Mouse (Mus musculus) adrenal gland, adult 18-20 months (tissue): ENCODE measurements at regions not wholly inside any gene's neighbourhood (a gene's known extent, or its start where the extent isn't known, plus 50 kb on each side); places are given as distances from the start of the nearest gene placed in this dataset.

ENCODE experiments used
- DNase-seq, 2 experiments: peaks; one replicate each; pipeline ENCODE4 v3.0.0; 2021 to 2022; ENCODE audit warnings: low spot score in 2 of 2

GRCm38 (mm10) chr16:49965528-49966250 lies 165.4 kb downstream of the Cd47 start:
- no peak for DNase-seq

- no peak for DNase-seq
These were observed 165.9 kb downstream of the Cd47 start for GRCm38 (mm10) chr16:49966251-49966588.

DNA sequence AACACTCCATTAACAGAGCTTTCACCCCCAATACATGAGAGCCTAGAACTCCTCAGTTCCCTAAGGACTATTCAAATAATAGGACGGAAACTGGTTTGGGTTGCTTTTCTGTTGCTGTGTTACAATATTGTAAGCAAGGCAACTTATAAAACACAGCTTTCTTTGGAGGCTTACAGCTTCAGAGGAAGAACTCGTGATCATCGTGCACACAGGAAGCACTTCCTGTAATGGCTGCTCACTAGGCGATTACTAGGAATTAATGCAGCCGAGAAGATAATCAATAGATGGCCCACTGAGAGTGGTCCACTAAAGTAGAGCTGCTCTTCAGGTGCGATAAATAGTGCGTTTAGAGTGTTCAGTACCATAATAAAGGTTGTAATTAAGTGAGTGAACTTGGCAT lies 166.8 kb downstream of the Cd47 start:
- no peak for DNase-seq

DNA sequence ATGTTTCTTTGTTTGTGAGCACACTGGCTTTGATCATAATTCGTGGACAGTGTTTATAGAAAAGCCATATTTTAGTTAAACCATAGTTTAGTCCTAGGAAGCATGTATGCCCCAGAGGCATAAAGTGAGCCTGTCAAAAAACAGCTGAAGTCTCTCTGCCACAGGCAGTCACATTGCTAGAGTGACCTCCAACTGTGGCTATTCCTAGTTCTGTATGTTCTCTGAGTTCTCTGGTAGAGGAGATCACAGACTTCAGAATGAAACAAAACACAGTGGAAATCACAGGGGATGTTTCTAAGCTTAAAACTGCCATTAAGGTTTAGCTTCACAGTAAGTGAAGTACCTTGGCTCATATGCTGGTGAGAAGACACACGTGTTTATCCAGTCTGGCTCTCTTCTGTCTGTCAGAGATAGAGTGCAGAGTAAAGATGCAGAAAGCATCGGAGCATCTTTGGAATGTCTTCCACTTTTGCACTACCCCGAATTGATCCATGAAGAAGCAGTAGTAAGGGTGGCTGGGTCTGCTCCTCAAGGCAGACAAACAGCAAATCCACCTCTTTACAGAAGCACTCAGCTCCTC lies 168.0 kb downstream of the Cd47 start:
- no peak for DNase-seq

DNA sequence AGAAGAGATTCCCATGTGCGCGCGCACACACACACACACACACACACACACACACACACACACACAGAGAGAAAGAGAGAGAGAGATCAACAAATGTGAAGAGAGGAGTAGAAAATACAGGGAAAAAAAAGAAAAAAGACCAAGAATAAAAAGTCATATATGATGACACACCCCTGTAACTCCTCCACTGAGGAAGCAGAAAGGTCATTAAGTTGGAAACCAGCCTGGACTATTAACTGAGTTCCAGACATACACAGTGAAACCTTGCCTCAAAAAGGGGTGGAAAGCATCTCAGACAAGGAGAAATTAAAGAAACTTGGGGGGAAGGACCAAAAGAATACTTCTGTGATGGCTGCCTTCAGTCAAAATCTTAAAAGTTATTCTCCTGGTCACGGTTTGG lies 168.7 kb downstream of the Cd47 start:
- no peak for DNase-seq

DNA sequence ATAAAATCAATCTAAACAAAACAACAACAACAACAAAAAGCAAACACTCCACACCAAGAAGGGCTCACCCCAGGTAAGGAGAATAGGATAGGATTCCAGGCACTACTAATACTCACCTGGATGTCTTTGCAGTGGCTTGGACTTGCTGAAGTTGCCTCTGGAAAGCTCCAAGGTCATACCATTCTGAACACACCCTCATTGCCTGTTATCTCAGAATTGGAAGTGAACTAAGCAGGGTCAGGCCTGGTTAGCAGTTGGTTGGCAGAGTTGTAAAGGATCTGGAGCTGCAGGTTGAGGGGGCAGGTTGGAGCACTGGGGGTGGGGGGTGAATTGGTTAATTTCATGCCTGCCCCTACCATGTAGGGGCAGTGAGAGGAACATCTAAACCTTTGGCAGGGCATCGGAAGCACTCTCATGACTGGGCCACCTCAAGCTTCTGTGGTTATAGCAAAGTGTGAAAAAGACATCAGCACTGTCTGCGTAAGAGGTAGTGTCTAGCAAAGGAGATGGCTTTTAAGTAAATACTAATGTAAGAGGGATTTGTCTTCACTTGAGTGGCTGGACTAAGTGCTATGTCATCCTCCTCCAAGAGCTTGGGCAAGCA lies 169.5 kb downstream of the Cd47 start:
- DNase-seq: no peak

GRCm38 (mm10) chr16:49970297-49970804 lies 170.0 kb downstream of the Cd47 start:
- no peak for DNase-seq

GRCm38 (mm10) chr16:49971141-49971555 lies 170.8 kb downstream of the Cd47 start:
- DNase-seq: no peak

- no peak for DNase-seq
These were observed 176.9 kb downstream of the Cd47 start for GRCm38 (mm10) chr16:49977276-49977675.

- DNase-seq: no peak
These were observed 179.2 kb downstream of the Cd47 start for GRCm38 (mm10) chr16:49979426-49979940.

GRCm38 (mm10) chr16:49980178-49980646 lies 179.9 kb downstream of the Cd47 start:
- DNase-seq: no peak

GRCm38 (mm10) chr16:49982180-49982579 lies 181.8 kb downstream of the Cd47 start:
- DNase-seq: no peak

GRCm38 (mm10) chr16:49985082-49986076 lies 185.0 kb downstream of the Cd47 start:
- no peak for DNase-seq

DNA sequence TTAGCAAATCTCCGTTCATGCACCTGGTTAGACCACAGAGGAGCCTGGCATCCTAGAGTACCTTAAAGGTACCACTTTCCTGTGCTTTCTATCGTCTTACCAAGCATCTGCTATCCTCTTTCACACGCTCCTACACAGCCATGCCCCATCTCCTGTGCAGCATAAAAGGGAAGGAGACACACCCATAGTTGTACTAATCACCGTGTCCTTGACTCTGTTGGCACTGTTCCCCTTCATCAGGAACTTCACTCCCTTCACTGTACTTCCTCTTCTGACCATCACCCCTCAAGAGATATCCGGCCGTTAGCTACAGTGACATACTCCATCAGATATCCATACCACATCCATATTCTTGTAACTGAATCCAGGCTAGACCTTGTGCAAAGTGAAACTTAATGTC lies 186.6 kb downstream of the Cd47 start:
- DNase-seq: no peak

GRCm38 (mm10) chr16:49995822-49996221 lies 195.5 kb downstream of the Cd47 start:
- DNase-seq: no peak

- no peak for DNase-seq
These were observed 196.3 kb downstream of the Cd47 start for GRCm38 (mm10) chr16:49996593-49996992.

DNA sequence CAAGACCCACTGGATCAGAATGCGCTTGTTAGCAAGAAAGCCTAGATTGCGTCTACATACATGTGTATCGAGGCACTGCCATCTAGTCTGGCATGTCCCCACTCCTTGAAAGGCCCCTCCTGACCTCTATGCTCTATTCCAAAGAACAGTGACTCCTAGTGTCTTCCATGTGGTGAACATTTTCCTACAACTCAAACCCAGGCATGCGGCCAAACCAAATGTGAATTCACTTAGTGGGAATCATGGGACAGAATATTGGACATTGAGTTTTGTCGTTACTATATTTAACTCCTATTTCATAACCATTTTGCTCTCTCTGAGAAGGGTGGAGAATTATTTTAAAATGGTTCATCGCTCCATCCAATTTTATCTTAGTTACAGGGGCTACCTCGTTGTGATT lies 196.7 kb downstream of the Cd47 start:
- peak in 1 of 2 experiments; percentile 33 for DNase-seq

DNA sequence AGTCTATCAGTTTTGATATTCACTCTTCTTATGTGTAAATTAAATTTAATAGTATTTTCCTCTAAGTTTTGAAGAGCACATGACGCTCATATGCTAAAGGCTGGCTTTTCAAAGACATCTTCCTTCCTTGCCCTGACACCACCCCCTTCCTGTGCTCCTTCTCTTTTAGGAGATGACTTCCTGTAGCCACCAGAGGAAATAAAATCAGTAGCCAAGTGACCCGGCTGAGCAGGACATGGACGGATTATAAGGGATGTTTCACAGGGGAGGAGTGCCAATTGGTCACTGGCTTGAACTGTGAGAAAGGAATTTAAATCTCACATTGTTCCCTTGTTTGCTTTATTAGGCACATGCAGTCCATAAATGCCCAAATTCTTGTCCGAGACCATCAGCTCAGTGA lies 200.5 kb downstream of the Cd47 start:
- DNase-seq: no peak

GRCm38 (mm10) chr16:50001662-50002455 lies 201.5 kb downstream of the Cd47 start:
- no peak for DNase-seq

- DNase-seq: no peak
These were observed 202.1 kb downstream of the Cd47 start for GRCm38 (mm10) chr16:50002456-50002788.
